Mouse (Mus musculus): ENCODE results near the gene Lgr5. TPM values are rescaled to one million over a fixed set of nuclear protein-coding genes. Genes with fewer than 3 reads are reported as not detected.

Lgr5 gene
- polyA plus RNA-seq (2015; fragmentation: Nextera tagmentation; extraction: Ambion mirVana) = 1.6 and 2.0 TPM in 2 replicates

GRCm38 (mm10) chr10:115587301-115587969 lies at the start of gene Lgr5:
TSS of gene Lgr5 (minus strand) at chr10:115587780.
- Histone ChIP-seq H3K4me2 (peak within 1 kb of the TSS; percentile 99), H3K9me3 (no peaks in the 10 kb centered on the region)

GRCm38 (mm10) chr10:115626678-115627077 lies 39.1 kb upstream of the Lgr5 start:
- Histone ChIP-seq H3K27ac (no peak overlapping the region), H3K36me3 (replicated peaks) (no peaks in the 10 kb centered on the region), H3K27me3 (replicated peaks) (no peaks in the 10 kb centered on the region), H3K9me3 (no peaks in the 10 kb centered on the region), H3K9ac (no peak overlapping the region), H3K4me2 (no peak overlapping the region), H3K4me3 (no peak overlapping the region), H3K4me1 (no peaks in the 10 kb centered on the region)
- WGBS = 85% methylated on average over 6 of the region's 6 CpGs
- no peak for ATAC-seq (replicated peaks)

More at GRCm38 (mm10) chr10:115587301-115587969, at the start of gene Lgr5:
- H3K27me3 ChIP-seq (replicated peaks) = peaks cover 45% of the 10 kb centered on the region
- under 1% methylated on average over 47 of the region's 47 CpGs for WGBS
- peaks cover 33% of the 10 kb centered on the region for H3K4me1 ChIP-seq
- peak within 1 kb of the TSS; percentile 56 for H3K9ac ChIP-seq
- H3K27ac ChIP-seq = 0 out of 2 replicates have a peak within 1 kb of the TSS, but pooled peaks have one; percentile 27
- ATAC-seq (replicated peaks) = peak; percentile 93
- peak within 1 kb of the TSS; percentile 79 for H3K4me3 ChIP-seq
- no peaks in the 10 kb centered on the region for H3K36me3 ChIP-seq (replicated peaks)

- no peaks in the 10 kb centered on the region for H3K4me1 ChIP-seq
- WGBS = 88% methylated on average over 2 of the region's 2 CpGs
- H3K4me3 ChIP-seq = no peak overlapping the region
- no peak overlapping the region for H3K27ac ChIP-seq
- H3K9ac ChIP-seq = no peak overlapping the region
- no peak for ATAC-seq (replicated peaks)
- H3K27me3 ChIP-seq (replicated peaks) = no peaks in the 10 kb centered on the region
- no peaks in the 10 kb centered on the region for H3K9me3 ChIP-seq
- H3K4me2 ChIP-seq = no peak overlapping the region
- no peaks in the 10 kb centered on the region for H3K36me3 ChIP-seq (replicated peaks)
These were observed 37.4 kb upstream of the Lgr5 start for GRCm38 (mm10) chr10:115624957-115625356.

DNA sequence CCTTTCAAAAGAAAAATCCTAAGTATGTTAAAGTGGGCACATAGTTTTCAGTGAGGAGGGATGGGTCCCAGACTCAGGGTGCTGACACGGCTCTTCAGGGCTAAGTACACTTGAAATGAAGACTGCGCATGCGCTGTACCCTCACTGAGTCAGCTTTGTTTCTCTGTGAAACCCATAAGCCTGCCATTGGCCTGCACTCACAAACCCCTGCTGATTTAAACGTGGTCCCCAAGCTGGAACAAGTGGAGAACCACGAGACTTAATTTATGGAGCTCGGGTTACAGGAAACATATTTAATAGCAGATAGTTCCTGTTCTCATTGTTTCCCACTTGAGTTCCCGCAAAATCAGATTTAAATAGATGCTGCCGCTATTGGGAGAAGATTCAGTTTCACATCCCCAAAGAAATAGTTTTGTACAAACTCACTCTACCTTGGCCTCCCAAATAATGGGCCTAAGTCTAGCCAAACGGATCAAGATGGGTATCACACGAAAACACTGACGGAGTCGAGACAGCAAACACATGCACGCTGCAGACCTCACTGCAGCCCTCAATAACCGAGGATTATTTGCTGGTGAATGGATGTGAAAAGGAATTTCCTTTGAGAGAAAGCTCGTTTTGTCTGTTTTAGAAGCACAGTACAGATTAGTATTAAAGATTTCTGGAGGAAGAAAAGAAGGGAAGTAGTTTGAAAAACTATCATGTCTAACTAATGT lies 36.5 kb upstream of the Lgr5 start:
- Histone ChIP-seq H3K27ac (no peak overlapping the region), H3K9ac (no peak overlapping the region), H3K9me3 (no peaks in the 10 kb centered on the region), H3K4me1 (no peaks in the 10 kb centered on the region), H3K36me3 (replicated peaks) (no peaks in the 10 kb centered on the region), H3K4me3 (0 out of 2 replicates have a peak overlapping the region, but pooled peaks have one; percentile 4), H3K4me2 (peak overlapping the region; percentile 24), H3K27me3 (replicated peaks) (no peaks in the 10 kb centered on the region)
- WGBS = 25% methylated on average over 15 of the region's 15 CpGs
- ATAC-seq (replicated peaks) = peak; percentile 84

GRCm38 (mm10) chr10:115623481-115623880 lies 35.9 kb upstream of the Lgr5 start:
- Histone ChIP-seq H3K4me2 (peak overlapping the region; percentile 24), H3K27me3 (replicated peaks) (no peaks in the 10 kb centered on the region), H3K9me3 (no peaks in the 10 kb centered on the region), H3K4me1 (peaks cover 1% of the 10 kb centered on the region), H3K9ac (no peak overlapping the region), H3K4me3 (no peak overlapping the region), H3K27ac (no peak overlapping the region), H3K36me3 (replicated peaks) (no peaks in the 10 kb centered on the region)
- WGBS = 87% methylated on average over 7 of the region's 7 CpGs
- ATAC-seq (replicated peaks) = peak; percentile 51; the same call in 1 of the 2 replicates

DNA sequence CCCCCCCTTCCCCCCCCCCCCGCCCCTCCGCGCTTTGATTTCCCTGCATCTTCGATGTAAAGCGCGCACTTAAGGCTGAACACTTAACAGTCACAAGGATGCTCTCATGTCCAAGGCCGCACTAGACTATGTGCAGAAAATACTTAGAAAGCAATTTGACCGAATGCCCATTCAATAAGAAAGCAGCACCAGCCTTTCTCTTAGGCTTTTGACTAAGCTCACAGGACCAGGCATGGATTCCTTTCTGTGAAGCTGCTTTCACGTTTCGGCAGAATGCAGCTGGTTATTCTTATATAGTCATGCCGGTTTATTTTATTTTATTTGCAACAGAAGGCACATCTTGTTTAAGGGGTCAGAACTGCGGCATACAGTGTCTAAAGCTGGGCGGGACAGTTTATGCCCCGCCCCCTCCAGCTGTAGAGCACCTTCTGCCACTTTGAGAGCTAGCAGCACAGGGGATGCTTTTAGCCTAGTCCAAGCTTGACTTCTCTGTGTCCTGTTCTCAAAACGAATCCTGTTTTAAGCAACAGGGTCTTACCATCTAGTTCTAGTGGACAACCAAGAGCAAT lies 30.8 kb upstream of the Lgr5 start:
- no peaks in the 10 kb centered on the region for H3K27me3 ChIP-seq (replicated peaks)
- H3K27ac ChIP-seq = peak overlapping the region; percentile 20; the same call in 1 of the 2 replicates
- peak overlapping the region; percentile 56 for H3K4me2 ChIP-seq
- no peaks in the 10 kb centered on the region for H3K9me3 ChIP-seq
- H3K4me1 ChIP-seq = peaks cover 7% of the 10 kb centered on the region
- ATAC-seq (replicated peaks) = peak; percentile 64
- WGBS = 17% methylated on average over 15 of the region's 15 CpGs
- no peaks in the 10 kb centered on the region for H3K36me3 ChIP-seq (replicated peaks)
- H3K4me3 ChIP-seq = peak overlapping the region; percentile 33
- H3K9ac ChIP-seq = peak overlapping the region; percentile 31; the same call in 1 of the 2 replicates

DNA sequence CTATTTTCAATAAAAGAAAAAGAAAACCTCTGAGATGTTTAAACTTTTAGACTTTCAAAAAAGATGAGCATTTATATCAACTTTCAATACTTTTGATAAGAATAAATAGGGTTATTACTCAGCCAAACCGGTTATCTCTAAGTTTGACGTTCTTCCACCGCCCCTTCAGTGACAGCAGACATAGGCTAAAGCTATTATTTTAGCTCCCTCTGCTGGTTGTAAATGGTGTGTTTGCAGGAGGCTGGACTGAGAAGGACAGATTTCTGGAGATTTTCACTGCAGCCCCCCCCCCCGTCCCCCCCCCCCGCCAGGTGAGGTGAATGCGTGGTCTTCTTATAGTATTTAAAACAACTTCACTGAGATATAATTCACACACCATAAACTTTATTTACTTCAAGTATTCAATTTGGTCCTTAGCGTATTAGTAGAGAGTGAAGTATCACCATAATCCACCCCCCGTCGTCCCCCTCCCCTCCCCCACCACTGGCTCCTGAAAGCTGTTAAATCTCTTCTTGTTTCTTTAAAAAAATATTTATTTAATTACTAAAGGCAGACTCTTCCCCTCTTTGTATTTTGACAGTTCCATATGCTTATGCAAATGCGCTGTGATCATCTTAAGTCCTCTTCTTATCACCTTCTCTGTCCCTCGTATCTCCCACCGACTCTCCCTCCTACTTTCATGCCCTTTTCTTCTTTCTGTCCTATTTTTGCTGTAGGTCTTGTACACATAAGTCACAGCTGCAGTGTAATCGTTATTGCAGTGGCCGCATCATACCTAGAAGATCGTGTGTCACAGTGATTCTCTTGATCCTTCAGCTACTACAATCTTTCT lies 30.1 kb upstream of the Lgr5 start:
- peak; percentile 95 for ATAC-seq (replicated peaks)
- Histone ChIP-seq H3K9ac (peak overlapping the region; percentile 31; the same call in 1 of the 2 replicates), H3K27ac (no peak overlapping the region), H3K4me1 (peaks cover 7% of the 10 kb centered on the region), H3K27me3 (replicated peaks) (no peaks in the 10 kb centered on the region), H3K4me3 (peak overlapping the region; percentile 33), H3K9me3 (no peaks in the 10 kb centered on the region), H3K36me3 (replicated peaks) (no peaks in the 10 kb centered on the region), H3K4me2 (peak overlapping the region; percentile 56)
- WGBS = 5% methylated on average over 14 of the region's 15 CpGs

DNA sequence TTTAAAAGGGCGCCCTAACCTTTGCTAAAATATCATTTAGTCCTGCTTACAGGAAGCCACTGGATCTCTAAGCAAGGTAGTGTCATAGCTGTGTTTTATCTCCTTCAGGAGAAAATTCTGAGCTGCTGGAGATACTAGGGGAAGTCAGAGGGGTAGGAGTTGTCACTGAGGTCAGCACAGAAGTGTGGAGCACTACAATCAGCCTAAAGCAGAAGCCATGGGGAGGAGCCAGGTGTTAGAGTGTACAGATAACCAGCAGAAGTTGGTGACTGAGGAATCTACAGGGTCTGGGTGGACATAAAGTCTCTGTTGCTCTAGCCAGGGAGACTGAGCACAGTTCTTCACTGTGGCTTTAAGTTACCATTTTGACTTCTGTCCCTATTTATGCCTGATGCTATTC lies 8.2 kb upstream of the Lgr5 start:
- no peak overlapping the region for H3K4me2 ChIP-seq
- no peaks in the 10 kb centered on the region for H3K36me3 ChIP-seq (replicated peaks)
- H3K9me3 ChIP-seq = no peaks in the 10 kb centered on the region
- ATAC-seq (replicated peaks) = no peak
- H3K4me1 ChIP-seq = no peaks in the 10 kb centered on the region
- no peak overlapping the region for H3K4me3 ChIP-seq
- H3K27ac ChIP-seq = no peak overlapping the region
- 93% methylated on average over 1 of the region's 1 CpGs for WGBS
- H3K27me3 ChIP-seq (replicated peaks) = no peaks in the 10 kb centered on the region
- no peak overlapping the region for H3K9ac ChIP-seq

DNA sequence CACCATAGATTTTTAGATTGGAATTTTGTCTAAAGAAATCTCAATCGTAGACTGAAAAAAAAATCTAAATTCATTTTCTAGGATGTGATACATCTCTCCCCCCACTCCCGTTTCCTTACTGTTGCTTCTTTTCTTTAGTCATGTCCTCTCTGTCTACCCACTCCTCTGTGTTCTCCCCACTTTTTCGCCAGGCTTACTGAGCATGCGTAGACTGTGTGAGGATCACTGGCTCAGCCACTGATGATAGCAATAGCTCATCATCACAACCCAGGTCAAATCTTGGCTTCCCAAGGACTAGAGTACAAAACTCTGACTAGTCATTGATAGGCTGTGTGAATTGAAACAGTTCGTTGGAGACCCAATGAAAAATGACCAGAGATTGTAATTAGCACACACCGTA lies 6.1 kb upstream of the Lgr5 start:
- Histone ChIP-seq H3K4me3 (no peak overlapping the region), H3K27me3 (replicated peaks) (peaks cover 18% of the 10 kb centered on the region), H3K36me3 (replicated peaks) (no peaks in the 10 kb centered on the region), H3K4me1 (no peaks in the 10 kb centered on the region), H3K27ac (no peak overlapping the region), H3K9me3 (no peaks in the 10 kb centered on the region), H3K4me2 (peak overlapping the region; percentile 28; the same call in 1 of the 2 replicates), H3K9ac (no peak overlapping the region)
- 85% methylated on average over 6 of the region's 6 CpGs for WGBS
- no peak; the same call in 1 of the 2 replicates for ATAC-seq (replicated peaks)

DNA sequence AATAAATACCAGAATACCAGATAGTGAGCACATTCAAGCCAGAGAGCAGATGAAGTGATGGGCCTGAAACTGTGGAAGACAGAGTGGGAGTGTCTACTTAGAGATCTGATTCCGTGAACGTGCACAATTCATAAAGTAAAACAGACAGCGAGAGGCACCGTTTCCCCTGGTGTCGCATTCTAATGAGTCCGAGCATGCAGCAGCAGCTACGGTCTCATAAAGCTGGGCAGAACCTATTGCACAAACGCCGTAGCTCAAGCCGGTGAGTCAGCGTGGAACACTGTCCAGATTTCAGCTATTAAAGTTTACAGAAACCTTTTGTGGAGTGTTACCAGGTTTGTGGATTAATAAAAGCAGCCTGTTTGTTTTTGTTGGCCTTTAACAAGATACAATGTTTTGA lies 5.6 kb upstream of the Lgr5 start:
- Histone ChIP-seq H3K27ac (no peak overlapping the region), H3K9me3 (no peaks in the 10 kb centered on the region), H3K4me3 (no peak overlapping the region), H3K4me1 (peaks cover 1% of the 10 kb centered on the region), H3K27me3 (replicated peaks) (peaks cover 20% of the 10 kb centered on the region), H3K9ac (no peak overlapping the region), H3K4me2 (peak overlapping the region; percentile 28), H3K36me3 (replicated peaks) (no peaks in the 10 kb centered on the region)
- 32% methylated on average over 11 of the region's 11 CpGs for WGBS
- no peak for ATAC-seq (replicated peaks)

DNA sequence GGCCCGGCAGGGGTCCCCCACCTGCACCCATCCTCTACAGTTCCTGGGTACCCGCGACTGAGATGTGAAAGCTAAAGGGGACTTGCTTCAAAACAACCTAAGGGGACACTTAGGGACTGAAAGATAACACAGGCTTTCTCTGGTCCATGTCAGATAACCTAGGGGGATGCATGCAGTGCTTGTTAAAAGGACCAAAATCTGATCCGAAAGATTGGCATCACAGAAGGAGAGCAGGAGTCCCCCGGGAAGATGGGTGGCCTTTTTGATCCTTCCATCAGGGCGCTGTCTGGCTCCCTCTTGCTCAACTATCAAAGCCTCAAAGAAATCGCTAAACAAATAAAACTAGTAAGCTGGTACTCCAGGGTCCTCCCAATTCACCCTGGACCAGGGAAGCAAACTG lies 399 bp upstream of the Lgr5 start:
- peaks cover 33% of the 10 kb centered on the region for H3K4me1 ChIP-seq
- peak overlapping the region; percentile 79 for H3K4me3 ChIP-seq
- H3K4me2 ChIP-seq = peak overlapping the region; percentile 99
- peaks cover 42% of the 10 kb centered on the region for H3K27me3 ChIP-seq (replicated peaks)
- WGBS = 2% methylated on average over 7 of the region's 7 CpGs
- ATAC-seq (replicated peaks) = no peak
- no peaks in the 10 kb centered on the region for H3K36me3 ChIP-seq (replicated peaks)
- peak overlapping the region; percentile 56 for H3K9ac ChIP-seq
- no peak overlapping the region for H3K27ac ChIP-seq
- H3K9me3 ChIP-seq = no peaks in the 10 kb centered on the region

Measured in midbrain, embryonic 15.5 days (tissue).